Mouse (Mus musculus): ENCODE data around the gene Hoxc12. TPM values are rescaled to one million over a fixed set of nuclear protein-coding genes. Genes with fewer than 3 reads are reported as not detected.
A peak's percentile ranks its signal among the peaks of the same experiment; 100 is the strongest.

Hoxc12 gene
- polyA plus RNA-seq, 1 experiment from 2014 or later: 3.9 TPM

DNA sequence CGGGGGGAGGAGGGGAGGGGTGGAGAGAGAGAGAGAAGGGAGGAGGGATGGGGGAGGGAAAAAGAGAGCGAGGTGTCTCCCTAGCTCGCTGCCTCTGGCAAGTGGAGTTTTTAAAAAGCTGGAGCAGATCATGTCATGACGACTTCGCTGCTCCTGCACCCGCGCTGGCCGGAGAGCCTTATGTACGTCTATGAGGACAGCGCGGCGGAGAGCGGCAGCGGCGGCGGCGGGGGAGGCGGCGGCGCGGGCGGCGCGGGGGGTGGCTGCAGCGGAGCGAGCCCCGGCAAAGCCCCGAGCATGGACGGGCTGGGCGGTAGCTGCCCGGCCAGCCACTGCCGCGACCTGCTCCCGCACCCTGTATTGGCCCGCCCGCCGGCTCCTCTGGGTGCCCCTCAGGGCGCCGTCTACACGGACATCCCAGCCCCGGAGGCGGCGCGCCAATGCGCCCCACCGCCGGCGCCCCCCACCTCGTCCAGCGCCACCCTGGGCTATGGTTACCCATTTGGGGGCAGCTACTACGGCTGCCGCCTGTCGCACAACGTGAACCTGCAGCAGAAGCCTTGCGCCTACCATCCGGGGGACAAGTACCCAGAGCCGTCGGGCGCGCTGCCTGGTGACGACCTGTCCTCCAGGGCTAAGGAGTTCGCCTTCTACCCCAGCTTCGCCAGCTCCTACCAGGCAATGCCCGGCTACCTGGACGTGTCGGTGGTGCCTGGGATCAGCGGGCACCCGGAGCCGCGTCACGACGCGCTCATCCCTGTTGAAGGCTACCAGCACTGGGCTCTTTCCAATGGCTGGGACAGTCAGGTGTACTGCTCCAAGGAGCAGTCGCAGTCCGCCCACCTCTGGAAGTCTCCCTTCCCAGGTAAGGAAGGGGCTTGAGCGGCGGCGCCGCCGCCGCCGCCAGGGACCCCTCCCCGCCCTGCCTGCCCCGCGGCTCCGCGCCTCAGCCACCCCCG, 15.2 kb upstream of the Hoxc12 start, which contains the start of gene Hoxc13:
Hoxc13 (plus strand) TSS at position 51 of the 959 bp plus-strand sequence.
- Histone ChIP-seq H3K36me3 (no peaks in the 10 kb centered on the region), H3K9me3 (no peaks in the 10 kb centered on the region), H3K27ac (peak within 1 kb of the TSS; percentile 61; the same call in 1 of the 2 replicates), H3K4me2 (peak within 1 kb of the TSS; percentile 47), H3K9ac (no peak within 1 kb of the TSS), H3K4me3 (peak within 1 kb of the TSS; percentile 39), H3K4me1 (peaks cover 16% of the 10 kb centered on the region), H3K27me3 (peaks cover 93% of the 10 kb centered on the region)
- peak; percentile 53 for ATAC-seq (ENCODE audit: insufficient number of reproducible peaks, low FRiP score, low TSS enrichment, low read depth)
- under 1% methylated on average over 77 of the region's 88 CpGs for WGBS

- Histone ChIP-seq H3K4me1 (peaks cover 16% of the 10 kb centered on the region), H3K9ac (no peak overlapping the region), H3K27ac (peak overlapping the region; percentile 61; the same call in 1 of the 2 replicates), H3K9me3 (no peaks in the 10 kb centered on the region), H3K4me3 (peak overlapping the region; percentile 39), H3K4me2 (peak overlapping the region; percentile 47), H3K27me3 (peaks cover 92% of the 10 kb centered on the region), H3K36me3 (no peaks in the 10 kb centered on the region)
- ATAC-seq (ENCODE audit: insufficient number of reproducible peaks, low FRiP score, low TSS enrichment, low read depth): 0 out of 2 replicates have a peak, but pooled peaks have one; percentile 7
- WGBS: 2% methylated on average over 24 of the region's 24 CpGs
These were observed 14.6 kb upstream of the Hoxc12 start for GRCm38 (mm10) chr15:102922012-102922362.

GRCm38 (mm10) chr15:102922636-102923500, 13.7 kb upstream of the Hoxc12 start:
- no peak for ATAC-seq (ENCODE audit: insufficient number of reproducible peaks, low FRiP score, low TSS enrichment, low read depth)
- WGBS: 20% methylated on average over 6 of the region's 6 CpGs
- H3K27ac ChIP-seq: no peak overlapping the region
- H3K4me2 ChIP-seq: no peak overlapping the region
- H3K4me3 ChIP-seq: peak overlapping the region; percentile 16; the same call in 1 of the 2 replicates
- H3K9me3 ChIP-seq: no peaks in the 10 kb centered on the region
- H3K36me3 ChIP-seq: no peaks in the 10 kb centered on the region
- no peak overlapping the region for H3K9ac ChIP-seq
- peaks cover 92% of the 10 kb centered on the region for H3K27me3 ChIP-seq
- H3K4me1 ChIP-seq: peaks cover 16% of the 10 kb centered on the region

DNA sequence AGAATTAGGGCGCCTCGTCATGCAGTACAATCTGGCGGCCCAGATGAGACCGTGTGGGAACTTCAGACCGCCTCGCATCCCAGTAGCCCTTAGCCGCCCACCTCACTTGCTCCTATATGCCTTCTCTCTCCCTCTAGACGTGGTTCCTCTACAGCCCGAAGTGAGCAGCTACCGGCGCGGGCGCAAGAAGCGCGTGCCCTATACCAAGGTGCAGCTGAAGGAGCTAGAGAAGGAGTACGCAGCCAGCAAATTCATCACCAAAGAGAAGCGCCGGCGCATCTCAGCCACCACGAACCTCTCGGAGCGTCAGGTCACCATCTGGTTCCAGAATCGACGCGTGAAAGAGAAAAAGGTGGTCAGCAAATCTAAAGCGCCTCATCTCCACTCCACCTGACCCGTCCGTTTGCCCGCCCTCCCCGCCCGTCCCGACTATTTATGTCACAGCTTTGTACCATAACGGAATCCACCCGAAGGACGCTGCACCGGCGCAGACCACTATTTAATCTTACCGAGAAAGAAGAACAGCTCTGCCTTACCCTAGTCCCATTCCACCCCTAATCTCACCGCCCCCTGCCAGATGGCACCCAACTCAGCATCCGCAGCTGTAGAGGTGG, 9.4 kb upstream of the Hoxc12 start:
- H3K36me3 ChIP-seq: no peaks in the 10 kb centered on the region
- H3K9ac ChIP-seq: no peak overlapping the region
- no peak for ATAC-seq (ENCODE audit: insufficient number of reproducible peaks, low FRiP score, low TSS enrichment, low read depth)
- peaks cover 92% of the 10 kb centered on the region for H3K27me3 ChIP-seq
- peaks cover 4% of the 10 kb centered on the region; the same call in 1 of the 2 replicates for H3K4me1 ChIP-seq
- H3K9me3 ChIP-seq: no peaks in the 10 kb centered on the region
- no peak overlapping the region for H3K4me3 ChIP-seq
- no peak overlapping the region for H3K27ac ChIP-seq
- no peak overlapping the region for H3K4me2 ChIP-seq
- WGBS: 10% methylated on average over 40 of the region's 40 CpGs

DNA sequence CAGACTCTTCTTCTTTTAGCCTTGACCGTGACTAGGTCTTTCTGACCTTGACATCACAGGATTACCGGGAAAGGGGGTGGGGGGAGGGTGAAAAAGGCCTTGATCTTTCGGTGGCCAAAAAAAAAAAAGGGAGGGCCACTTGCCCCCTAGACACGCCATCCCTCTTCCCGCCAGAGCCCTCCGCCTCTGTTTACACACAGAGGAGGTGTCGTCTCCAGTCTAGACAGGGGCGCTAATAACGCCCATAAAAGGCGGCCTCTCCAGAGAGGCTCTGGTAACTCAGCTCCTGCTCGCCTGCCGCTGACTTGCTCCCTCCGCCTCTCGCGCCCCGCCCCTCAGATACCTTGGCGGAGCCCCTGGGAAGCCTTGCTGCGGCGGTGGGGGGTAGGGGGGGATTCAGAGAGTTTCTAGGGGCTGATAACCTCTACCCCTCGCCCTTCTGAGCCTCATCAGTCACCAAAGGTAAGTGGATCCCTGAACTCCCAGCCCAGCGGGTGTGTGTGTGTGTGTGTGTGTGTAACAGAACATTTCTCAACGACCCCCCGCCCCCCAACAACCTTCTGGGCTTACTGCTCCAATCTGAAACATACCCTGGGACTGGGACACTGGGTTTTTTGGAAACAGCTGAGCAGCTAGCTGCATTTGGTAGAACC, 4.7 kb upstream of the Hoxc12 start:
- Histone ChIP-seq H3K9ac (no peak overlapping the region), H3K4me1 (peaks cover 11% of the 10 kb centered on the region), H3K36me3 (no peaks in the 10 kb centered on the region), H3K27me3 (peaks cover 100% of the 10 kb centered on the region), H3K9me3 (no peaks in the 10 kb centered on the region), H3K4me3 (peak overlapping the region; percentile 7; the same call in 1 of the 2 replicates), H3K27ac (no peak overlapping the region), H3K4me2 (no peak overlapping the region)
- no peak for ATAC-seq (ENCODE audit: insufficient number of reproducible peaks, low FRiP score, low TSS enrichment, low read depth)
- WGBS: 2% methylated on average over 23 of the region's 23 CpGs

DNA sequence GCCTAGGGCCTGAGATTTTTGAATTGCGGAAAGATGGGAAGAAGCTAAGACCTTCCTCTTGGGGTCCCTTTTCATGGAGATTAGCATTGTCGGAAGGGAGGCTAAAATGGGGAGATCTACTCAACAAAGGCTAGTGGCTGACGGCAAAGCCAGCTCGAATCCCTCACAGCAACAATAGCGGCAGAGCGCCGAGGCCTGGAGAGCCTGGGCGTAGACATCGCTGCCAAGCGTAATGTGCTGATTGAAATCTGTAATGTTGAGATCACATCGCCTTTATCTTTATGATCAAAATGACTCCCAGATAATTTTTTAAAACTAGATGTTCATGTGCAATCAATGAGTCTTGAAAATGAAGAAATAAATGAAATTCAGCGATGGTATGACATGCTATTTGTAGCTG, 2.1 kb upstream of the Hoxc12 start:
- no peak overlapping the region for H3K4me2 ChIP-seq

DNA sequence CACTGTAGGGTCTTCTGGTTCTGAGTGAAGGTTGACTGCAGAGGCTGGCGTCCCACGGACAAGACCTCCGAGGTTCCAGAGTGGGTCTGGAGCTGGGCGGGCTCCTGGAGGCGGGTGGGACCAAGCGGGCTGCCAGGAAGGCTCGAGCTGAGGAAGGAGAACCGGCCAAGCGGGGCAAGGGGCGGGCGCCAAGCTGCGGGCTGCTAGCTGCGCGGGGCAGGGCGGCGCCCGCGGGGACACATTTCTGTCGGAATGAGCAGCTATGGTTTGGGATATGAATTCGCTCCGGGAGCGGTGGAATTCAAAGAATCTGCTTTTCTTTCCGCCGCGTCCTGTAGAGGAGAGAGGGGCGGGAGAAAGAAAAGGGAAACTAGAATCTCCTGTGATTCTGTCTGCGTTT, 1.7 kb upstream of the Hoxc12 start:
- ATAC-seq (ENCODE audit: insufficient number of reproducible peaks, low FRiP score, low TSS enrichment, low read depth): no peak

More for the DNA sequence above, 2.1 kb upstream of the Hoxc12 start:
- no peak overlapping the region for H3K27ac ChIP-seq
- 7% methylated on average over 12 of the region's 12 CpGs for WGBS
- peaks cover 100% of the 10 kb centered on the region for H3K27me3 ChIP-seq
- H3K4me1 ChIP-seq: peaks cover 17% of the 10 kb centered on the region
- no peaks in the 10 kb centered on the region for H3K36me3 ChIP-seq
- no peaks in the 10 kb centered on the region for H3K9me3 ChIP-seq
- no peak overlapping the region for H3K9ac ChIP-seq
- no peak for ATAC-seq (ENCODE audit: insufficient number of reproducible peaks, low FRiP score, low TSS enrichment, low read depth)
- H3K4me3 ChIP-seq: peak overlapping the region; percentile 26

GRCm38 (mm10) chr15:102937036-102937666, 594 bp downstream of the Hoxc12 start:
- Histone ChIP-seq H3K4me2 (peak overlapping the region; percentile 38), H3K4me1 (peaks cover 18% of the 10 kb centered on the region), H3K9me3 (no peaks in the 10 kb centered on the region), H3K4me3 (peak overlapping the region; percentile 36), H3K36me3 (no peaks in the 10 kb centered on the region), H3K27ac (peak overlapping the region; percentile 61), H3K27me3 (peaks cover 99% of the 10 kb centered on the region), H3K9ac (no peak overlapping the region)
- WGBS: 2% methylated on average over 50 of the region's 50 CpGs
- ATAC-seq (ENCODE audit: insufficient number of reproducible peaks, low FRiP score, low TSS enrichment, low read depth): no peak

More for the DNA sequence above, 1.7 kb upstream of the Hoxc12 start:
- Histone ChIP-seq H3K27me3 (peaks cover 100% of the 10 kb centered on the region), H3K27ac (no peak overlapping the region), H3K4me1 (peaks cover 22% of the 10 kb centered on the region), H3K4me3 (peak overlapping the region; percentile 26), H3K9me3 (no peaks in the 10 kb centered on the region), H3K9ac (no peak overlapping the region), H3K4me2 (peak overlapping the region; percentile 30), H3K36me3 (no peaks in the 10 kb centered on the region)
- WGBS: 2% methylated on average over 26 of the region's 27 CpGs

- H3K27ac ChIP-seq: no peak overlapping the region
- ATAC-seq (ENCODE audit: insufficient number of reproducible peaks, low FRiP score, low TSS enrichment, low read depth): no peak
- peaks cover 96% of the 10 kb centered on the region for H3K27me3 ChIP-seq
- no peaks in the 10 kb centered on the region for H3K9me3 ChIP-seq
- peak overlapping the region; percentile 6; the same call in 1 of the 2 replicates for H3K4me3 ChIP-seq
- 8% methylated on average over 34 of the region's 34 CpGs for WGBS
- no peaks in the 10 kb centered on the region for H3K36me3 ChIP-seq
- no peak overlapping the region for H3K9ac ChIP-seq
- H3K4me2 ChIP-seq: peak overlapping the region; percentile 31
- peaks cover 28% of the 10 kb centered on the region for H3K4me1 ChIP-seq
These were observed 2.9 kb downstream of the Hoxc12 start for GRCm38 (mm10) chr15:102939256-102940155.

Measured in limb, embryonic 15.5 days (tissue).